13 mouse cellular contexts compared by ENCODE assay signal in genomic region chr5:146973858-146974780, GRCm38 (mm10). TPM values are rescaled to one million over a fixed set of nuclear protein-coding genes. Genes with fewer than 3 reads are reported as not detected.
DNase-seq lines count a peak whose midpoint lies in the region; ATAC-seq and TF ChIP-seq lines count a peak whose summit lies in the region.
"Had no signal": no experiment of that assay in that cellular context is flagged by ENCODE, and none has a peak within 500 bp of the region (broad histone marks: within the 10 kb centered on the region; RNA-seq: fewer than 3 reads in every experiment).

No protein-coding gene starts in this region.

- TF ChIP-seq POLR2A in olfactory bulb, adult 2 months (IDR thresholded peaks at IDR 0.05; ENCODE audit: insufficient read depth, low read depth, low read length), result no peak

- DNase-seq in CD4-positive, CD25-positive, alpha-beta regulatory T cell, adult 2 months (ENCODE audit: low read depth, low spot score), result peak; percentile 31
- no peak for DNase-seq in intestine, embryonic 14.5 days (ENCODE audit: low spot score)
- DNase-seq in kidney, postnatal 25 days, result peak; percentile 70 to 89
- no peak for DNase-seq in right cerebral cortex, postnatal 25 days
- DNase-seq in embryonic facial prominence, embryonic 10.5 days (ENCODE audit: low spot score), result no peak
- DNase-seq: adrenal gland, postnatal 36 days; heart, postnatal 4 days; midbrain, embryonic 14.5 days; retina, postnatal 1 day had no signal

- no peak for TF ChIP-seq CTCF in olfactory bulb, adult 2 months (IDR thresholded peaks at IDR 0.05; ENCODE audit: insufficient read depth, low read depth, low read length)

- H3K27me3 ChIP-seq in intestine, embryonic 14.5 days (replicated peaks; ENCODE audit: control insufficient read depth, insufficient read depth, low read length), result no peaks in the 10 kb centered on the region
- H3K27me3 ChIP-seq in neural tube, embryonic 15.5 days (replicated peaks), result no peaks in the 10 kb centered on the region
- peaks cover 6% of the 10 kb centered on the region; the same call in 1 of the 2 replicates for H3K27me3 ChIP-seq in embryonic facial prominence, embryonic 10.5 days (replicated peaks; ENCODE audit: low read depth, poor library complexity, severe bottlenecking)
- H3K27me3 ChIP-seq: limb, embryonic 12.5 days had no signal

- no peak overlapping the region for H3K27ac ChIP-seq in intestine, embryonic 14.5 days (ENCODE audit: low read depth)
- H3K27ac ChIP-seq in olfactory bulb, adult 2 months (ENCODE audit: insufficient read depth, low read depth, low read length), result peak overlapping the region; percentile 92
- H3K27ac ChIP-seq in neural tube, embryonic 15.5 days (replicated peaks), result no peak overlapping the region
- no peak overlapping the region for H3K27ac ChIP-seq in embryonic facial prominence, embryonic 10.5 days (replicated peaks)
- H3K27ac ChIP-seq: limb, embryonic 12.5 days had no signal

- no peak overlapping the region for H3K4me3 ChIP-seq in intestine, embryonic 14.5 days (ENCODE audit: low read depth, low read length)
- H3K4me3 ChIP-seq in olfactory bulb, adult 2 months (ENCODE audit: insufficient read depth, low read depth, low read length), result no peak overlapping the region
- no peak overlapping the region for H3K4me3 ChIP-seq in neural tube, embryonic 15.5 days (replicated peaks)
- no peak overlapping the region for H3K4me3 ChIP-seq in embryonic facial prominence, embryonic 10.5 days
- H3K4me3 ChIP-seq: limb, embryonic 12.5 days had no signal

- 66% methylated on average over 25 of the region's 25 CpGs for WGBS in intestine, embryonic 14.5 days
- WGBS in olfactory bulb, adult 2 months, result 40% methylated on average over 25 of the region's 25 CpGs
- WGBS in neural tube, embryonic 15.5 days, result 86% methylated on average over 25 of the region's 25 CpGs
- 87% methylated on average over 25 of the region's 25 CpGs for WGBS in embryonic facial prominence, embryonic 10.5 days

- H3K9me3 ChIP-seq in intestine, embryonic 14.5 days (ENCODE audit: control insufficient read depth, low read length), result no peaks in the 10 kb centered on the region
- H3K9me3 ChIP-seq in neural tube, embryonic 15.5 days (replicated peaks), result no peaks in the 10 kb centered on the region
- H3K9me3 ChIP-seq in embryonic facial prominence, embryonic 10.5 days, result no peaks in the 10 kb centered on the region
- H3K9me3 ChIP-seq: limb, embryonic 12.5 days had no signal

- peak overlapping the region; percentile 14 for H3K4me2 ChIP-seq in intestine, embryonic 14.5 days (ENCODE audit: low read length)
- no peak overlapping the region for H3K4me2 ChIP-seq in neural tube, embryonic 15.5 days
- H3K4me2 ChIP-seq: limb, embryonic 12.5 days had no signal

- no peak overlapping the region for H3K9ac ChIP-seq in intestine, embryonic 14.5 days (ENCODE audit: low read length)
- no peak overlapping the region for H3K9ac ChIP-seq in neural tube, embryonic 15.5 days (replicated peaks)
- H3K9ac ChIP-seq: limb, embryonic 12.5 days had no signal

- no peaks in the 10 kb centered on the region for H3K36me3 ChIP-seq in intestine, embryonic 14.5 days (ENCODE audit: control insufficient read depth, insufficient read depth, low read length)
- H3K36me3 ChIP-seq in neural tube, embryonic 15.5 days, result no peaks in the 10 kb centered on the region
- H3K36me3 ChIP-seq in embryonic facial prominence, embryonic 10.5 days (replicated peaks), result no peaks in the 10 kb centered on the region
- H3K36me3 ChIP-seq: limb, embryonic 12.5 days had no signal

- 0 out of 2 replicates have a peak, but pooled peaks cover 8% of the 10 kb centered on the region for H3K4me1 ChIP-seq in intestine, embryonic 14.5 days (replicated peaks; ENCODE audit: control insufficient read depth, insufficient read depth, low read length)
- peaks cover 28% of the 10 kb centered on the region for H3K4me1 ChIP-seq in olfactory bulb, adult 2 months (ENCODE audit: control insufficient read depth, insufficient read depth, low read length)
- H3K4me1 ChIP-seq in neural tube, embryonic 15.5 days, result peaks cover 3% of the 10 kb centered on the region; the same call in 1 of the 2 replicates
- peaks cover 2% of the 10 kb centered on the region for H3K4me1 ChIP-seq in embryonic facial prominence, embryonic 10.5 days
- H3K4me1 ChIP-seq: limb, embryonic 12.5 days had no signal

- ATAC-seq in CD4-positive, CD25-positive, alpha-beta regulatory T cell, adult 4 months, result no peak
- ATAC-seq in intestine, embryonic 14.5 days (replicated peaks; ENCODE audit: low FRiP score, low TSS enrichment, low read depth), result no peak
- ATAC-seq in neural tube, embryonic 15.5 days (ENCODE audit: low FRiP score), result no peak

RNA-seq across cellular contexts. Expression of gene Mtif3, which starts 10.5 kb away (rescaled TPM):
- 10 to 100 TPM; 49.1 to 52.4 TPM for polyA plus RNA-seq in CD4-positive, CD25-positive, alpha-beta regulatory T cell, adult 4 months (2017; shearing (Covaris generic))
- 23.0 and 24.7 TPM in 2 replicates for polyA plus RNA-seq in intestine, embryonic 14.5 days (2014; fragmentation: Nextera tagmentation; extraction: Ambion mirVana)
- polyA plus RNA-seq in olfactory bulb, adult 2 months (2012; ENCODE audit: insufficient read depth, insufficient read length, low replicate concordance, missing spikeins), result 144 TPM in 1 of 2 replicates, not detected in the other
- 25.7 and 31.7 TPM in 2 replicates for polyA plus RNA-seq in neural tube, embryonic 15.5 days (2015; fragmentation: Nextera tagmentation; extraction: Ambion mirVana)
- polyA plus RNA-seq in embryonic facial prominence, embryonic 10.5 days (2016; fragmentation: Nextera tagmentation; extraction: Ambion mirVana), result 20.4 and 24.0 TPM in 2 replicates

RNA-seq across cellular contexts. Expression of gene Gtf3a, which starts 25.7 kb away (rescaled TPM):
- polyA plus RNA-seq in CD4-positive, CD25-positive, alpha-beta regulatory T cell, adult 4 months (2017; shearing (Covaris generic)), result 10 to 100 TPM; 26.2 to 30.5 TPM
- 123 and 127 TPM in 2 replicates for polyA plus RNA-seq in intestine, embryonic 14.5 days (2014; fragmentation: Nextera tagmentation; extraction: Ambion mirVana)
- polyA plus RNA-seq in olfactory bulb, adult 2 months (2012; ENCODE audit: insufficient read depth, insufficient read length, low replicate concordance, missing spikeins), result not detected in 2 replicates
- 107 and 115 TPM in 2 replicates for polyA plus RNA-seq in neural tube, embryonic 15.5 days (2015; fragmentation: Nextera tagmentation; extraction: Ambion mirVana)
- polyA plus RNA-seq in embryonic facial prominence, embryonic 10.5 days (2016; fragmentation: Nextera tagmentation; extraction: Ambion mirVana), result 138 and 145 TPM in 2 replicates

Comparison
In these comparisons a context has a peak if more than half of its experiments do, and no peak if none do; other contexts are left out.
1. DNase-seq: peak in CD4-positive, CD25-positive, alpha-beta regulatory T cell, adult 2 months (single experiment) and kidney, postnatal 25 days (2 of 2); none in intestine, embryonic 14.5 days (single experiment), right cerebral cortex, postnatal 25 days (single experiment) and embryonic facial prominence, embryonic 10.5 days (single experiment).